14 mouse cellular contexts compared by ENCODE assay signal in genomic region chr6:92827360-92827759, GRCm38 (mm10). TPM values are rescaled to one million over a fixed set of nuclear protein-coding genes. Genes with fewer than 3 reads are reported as not detected.
DNase-seq lines count a peak whose midpoint lies in the region; ATAC-seq and TF ChIP-seq lines count a peak whose summit lies in the region.
"Had no signal": no experiment of that assay in that cellular context is flagged by ENCODE, and none has a peak within 500 bp of the region (broad histone marks: within the 10 kb centered on the region; RNA-seq: fewer than 3 reads in every experiment).

No protein-coding gene starts in this region.

- H3K4me1 ChIP-seq in kidney, embryonic 14.5 days (ENCODE audit: control insufficient read depth, insufficient read depth, low read length): no peaks in the 10 kb centered on the region
- peaks cover 7 to 20% of the 10 kb centered on the region in 2 experiments for H3K4me1 ChIP-seq in heart, embryonic 14.5 days (ENCODE audit: control insufficient read depth in 2 of 2, insufficient read depth in 2 of 2, low read length in 2 of 2)

- DNase-seq in gastrocnemius, adult 2 months: no peak
- DNase-seq in gastrocnemius, adult 18-20 months (ENCODE audit: low spot score): no peak
- DNase-seq in kidney, postnatal 25 days: peak; percentile 24 to 48
- DNase-seq in Muller cell, postnatal 12 days (ENCODE audit: inconsistent ontology term): peak; percentile 96
- no peak for DNase-seq in cerebellum, postnatal 25 days
- DNase-seq: lung, postnatal 14 days; right cerebral cortex, postnatal 14 days; thymus, postnatal 4 days had no signal

- no peak overlapping the region for H3K9ac ChIP-seq in kidney, embryonic 14.5 days (ENCODE audit: low read depth, low read length)
- H3K9ac ChIP-seq in heart, embryonic 14.5 days (ENCODE audit: low read length): no peak overlapping the region

- H3K4me2 ChIP-seq in kidney, embryonic 14.5 days (replicated peaks; ENCODE audit: low read depth, low read length): no peak overlapping the region
- H3K4me2 ChIP-seq in heart, embryonic 14.5 days (ENCODE audit: low read length): peak overlapping the region; percentile 34

- peaks cover 9% of the 10 kb centered on the region; the same call in 1 of the 2 replicates for H3K36me3 ChIP-seq in kidney, embryonic 14.5 days (ENCODE audit: control insufficient read depth, insufficient read depth, low read length)
- peaks cover 5% of the 10 kb centered on the region; the same call in 1 of the 2 replicates for H3K36me3 ChIP-seq in heart, embryonic 14.5 days (ENCODE audit: control insufficient read depth, insufficient read depth, low read length)

- no peaks in the 10 kb centered on the region for H3K9me3 ChIP-seq in kidney, embryonic 14.5 days (ENCODE audit: control insufficient read depth, low read length)
- H3K9me3 ChIP-seq in heart, embryonic 14.5 days (ENCODE audit: control insufficient read depth, low read length): no peaks in the 10 kb centered on the region

- H3K27me3 ChIP-seq in kidney, embryonic 14.5 days (ENCODE audit: control insufficient read depth, insufficient read depth, low read length): no peaks in the 10 kb centered on the region
- H3K27me3 ChIP-seq in heart, embryonic 14.5 days (ENCODE audit: control insufficient read depth, insufficient read depth, low read length): no peaks in the 10 kb centered on the region

- WGBS in kidney, embryonic 14.5 days: 67% methylated on average over 5 of the region's 5 CpGs
- WGBS in heart, embryonic 14.5 days: 26% methylated on average over 5 of the region's 5 CpGs

- TF ChIP-seq CTCF in gastrocnemius, adult 2 months (IDR thresholded peaks at IDR 0.05): no peak

- peak overlapping the region; percentile 36 for H3K27ac ChIP-seq in gastrocnemius, adult 2 months
- H3K27ac ChIP-seq in kidney, embryonic 14.5 days (ENCODE audit: low read depth, low read length): no peak overlapping the region; the same call in 1 of the 2 replicates
- H3K27ac ChIP-seq in heart, embryonic 14.5 days (replicated peaks in 1 of 2; ENCODE audit: control insufficient read depth in 1 of 2, insufficient read depth in 1 of 2, low read depth in 2 of 2, low read length in 2 of 2): peak overlapping the region; percentile 4 to 7; a peak in 2 of 4 replicates

- no peak overlapping the region for H3K4me3 ChIP-seq in gastrocnemius, adult 2 months
- no peak overlapping the region for H3K4me3 ChIP-seq in kidney, embryonic 14.5 days (ENCODE audit: low read length)
- H3K4me3 ChIP-seq in heart, embryonic 14.5 days (ENCODE audit: control insufficient read depth in 1 of 2, insufficient read depth in 1 of 2, low read depth in 1 of 2, low read length in 2 of 2): no peak overlapping the region; a peak in 1 of 4 replicates

- intact Hi-C loops in gastrocnemius, adult 2 months (cut with DNase I): no loop called here

- no peak for ATAC-seq in kidney, embryonic 14.5 days (ENCODE audit: low FRiP score, low TSS enrichment)
- ATAC-seq in heart, embryonic 14.5 days (ENCODE audit: insufficient number of reproducible peaks, insufficient read depth, low FRiP score, low read depth): no peak
- ATAC-seq in erythroid progenitor cell, adult 5-6 weeks (replicated peaks; ENCODE audit: low FRiP score, poor library complexity, severe bottlenecking): no peak

RNA-seq across cellular contexts. Expression of gene A730049H05Rik, which starts 11.1 kb away (rescaled TPM):
- total RNA-seq in gastrocnemius, adult 2 months (2021): under 1 TPM in 1 of 2 experiments, not detected in 1; 0.11 TPM
- under 1 TPM in 1 of 2 experiments, not detected in 1; 0.09 TPM for total RNA-seq in gastrocnemius, adult 18-20 months (2021)
- 1.2 and 1.6 TPM in 2 replicates for polyA plus RNA-seq in kidney, embryonic 14.5 days (2014; fragmentation: Nextera tagmentation; extraction: Ambion mirVana)
- polyA plus RNA-seq in heart, embryonic 14.5 days (2014; fragmentation: Nextera tagmentation; extraction: Ambion mirVana): 2.7 and 3.6 TPM in 2 replicates
- total RNA-seq in erythroid progenitor cell, adult 5-6 weeks (2015; ENCODE audit: low replicate concordance): not detected in 2 replicates
- not detected in 2 replicates for total RNA-seq in erythroid progenitor cell, adult 5-6 weeks (2017; ENCODE audit: low replicate concordance)
- total RNA-seq: neutrophil, adult 5-6 weeks had no signal
- polyA plus RNA-seq: frontal cortex, adult 2 months had no signal

RNA-seq across cellular contexts. Expression of gene Gm15737, which starts 41.8 kb away (rescaled TPM):
- total RNA-seq in gastrocnemius, adult 2 months (2021): under 1 TPM; 0.50 to 0.51 TPM
- total RNA-seq in gastrocnemius, adult 18-20 months (2021): under 1 TPM; 0.26 to 0.48 TPM
- polyA plus RNA-seq in kidney, embryonic 14.5 days (2014; fragmentation: Nextera tagmentation; extraction: Ambion mirVana): 0.26 and 0.27 TPM in 2 replicates
- 0.39 and 0.61 TPM in 2 replicates for polyA plus RNA-seq in heart, embryonic 14.5 days (2014; fragmentation: Nextera tagmentation; extraction: Ambion mirVana)
- not detected in 2 replicates for total RNA-seq in erythroid progenitor cell, adult 5-6 weeks (2015; ENCODE audit: low replicate concordance)
- not detected in 2 replicates for total RNA-seq in erythroid progenitor cell, adult 5-6 weeks (2017; ENCODE audit: low replicate concordance)
- total RNA-seq: neutrophil, adult 5-6 weeks had no signal
- polyA plus RNA-seq: frontal cortex, adult 2 months; hindbrain, embryonic 11.5 days had no signal

Comparison
In these comparisons a context has a peak if more than half of its experiments do, and no peak if none do; other contexts are left out.
1. DNase-seq: peak in kidney, postnatal 25 days (2 of 2) and Muller cell, postnatal 12 days (single experiment); none in gastrocnemius, adult 2 months (single experiment), gastrocnemius, adult 18-20 months (single experiment) and cerebellum, postnatal 25 days (0 of 2).